Mouse (Mus musculus) intestine, postnatal 0 days (tissue): ENCODE results near the gene Cplx2. TPM values are rescaled to one million over a fixed set of nuclear protein-coding genes. Genes with fewer than 3 reads are reported as not detected.

Experiments
- ATAC-seq: fragments of 200-750 bp; cut with Nextera tagmentation; 2 replicates; pipeline ENCODE4 v1.8.0; 2017; ENCODE audit warnings: mild to moderate bottlenecking, moderate TSS enrichment, moderate library complexity
- H3K27ac ChIP-seq: fragments of 300-500 bp; sonication (generic); 2 replicates; pipeline ENCODE4 v1.5.1; 2014; ENCODE audit warnings: mild to moderate bottlenecking, low read depth, low read length, moderate library complexity
- H3K27me3 ChIP-seq: fragments of 300-500 bp; sonication (generic); replicated peaks from 2 replicates; pipeline ENCODE4 v1.6.1; 2014; ENCODE audit warnings: low read length, mixed read lengths; ENCODE audit not compliant: control insufficient read depth, insufficient read depth
- H3K36me3 ChIP-seq: fragments of 300-500 bp; sonication (generic); 2 replicates; pipeline ENCODE4 v1.6.1; 2014; ENCODE audit warnings: mild to moderate bottlenecking, moderate library complexity; ENCODE audit not compliant: control insufficient read depth, insufficient read depth
- H3K4me1 ChIP-seq: fragments of 300-500 bp; sonication (generic); replicated peaks from 2 replicates; pipeline ENCODE4 v1.6.1; 2014; ENCODE audit warnings: antibody characterized with exemption, low read length, mixed read lengths; ENCODE audit not compliant: control insufficient read depth, insufficient read depth
- H3K4me2 ChIP-seq: fragments of 300-500 bp; sonication (generic); replicated peaks from 2 replicates; pipeline ENCODE4 v1.6.1; 2014; ENCODE audit warnings: low read depth, mild to moderate bottlenecking, moderate library complexity
- H3K4me3 ChIP-seq: fragments of 300-500 bp; sonication (generic); 2 replicates; pipeline ENCODE4 v1.5.1; 2014; ENCODE audit warnings: low read depth, low read length
- H3K9ac ChIP-seq: fragments of 300-500 bp; sonication (generic); 2 replicates; pipeline ENCODE4 v1.6.1; 2014; ENCODE audit warnings: mild to moderate bottlenecking, low read depth, low read length
- H3K9me3 ChIP-seq: fragments of 300-500 bp; sonication (generic); 2 replicates; pipeline ENCODE4 v1.6.1; 2016; ENCODE audit warnings: mixed run types; ENCODE audit not compliant: control insufficient read depth
- CTCF ChIP-seq: sonication (generic); IDR thresholded peaks from 2 replicates; pipeline ENCODE4 v1.5.1; 2016; ENCODE audit warnings: low read depth, mild to moderate bottlenecking, control low read depth, antibody characterized with exemption, moderate library complexity
- WGBS: fragments of 180-500 bp; shearing (Covaris S2); extraction: QIAGEN DNeasy Blood & Tissue Kit; methylation state at CpG from one replicate; pipeline ENCODE4 v1.1.7; 2014; 5-methylcytosine and 5-hydroxymethylcytosine counted together
- polyA plus RNA-seq: library from polyadenylated mRNA; unstranded; fragments of >200 nt; fragmentation: Nextera tagmentation; extraction: Ambion mirVana; gene quantifications from 2 replicates; pipeline ENCODE4 v1.2.1, GENCODE M21; 2015

Cplx2 gene
- polyA plus RNA-seq, 1 experiment from 2014 or later, result 2.2 TPM

DNA sequence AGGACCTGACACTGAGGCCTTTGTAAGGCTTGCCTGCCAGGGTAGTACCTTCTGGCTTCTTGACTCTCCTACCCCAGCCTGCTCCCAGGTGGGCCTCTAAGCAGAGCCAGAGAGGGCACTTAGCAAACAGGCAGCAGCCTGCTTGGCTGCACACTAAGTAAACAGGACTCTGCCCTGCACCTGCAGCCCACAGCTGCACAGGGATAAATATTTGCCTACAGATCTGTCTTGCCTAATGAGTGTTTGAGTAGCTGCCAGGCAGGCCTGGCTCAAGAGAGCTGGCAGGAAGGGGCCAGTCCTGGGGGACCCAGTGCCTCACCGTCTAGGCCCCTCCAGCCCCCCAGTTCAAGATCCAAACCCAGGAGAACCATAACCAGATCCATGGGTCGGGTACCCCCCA lies 54.1 kb downstream of the Cplx2 start:
- Histone ChIP-seq H3K9ac (no peak overlapping the region), H3K9me3 (no peaks in the 10 kb centered on the region), H3K36me3 (no peaks in the 10 kb centered on the region), H3K4me2 (peak overlapping the region; percentile 27), H3K27me3 (no peaks in the 10 kb centered on the region), H3K27ac (peak overlapping the region; percentile 76), H3K4me1 (no peaks in the 10 kb centered on the region), H3K4me3 (no peak overlapping the region)
- TF ChIP-seq CTCF, result no peak
- ATAC-seq, result peak; percentile 98
- WGBS, result 8% methylated on average over 2 of the region's 2 CpGs

DNA sequence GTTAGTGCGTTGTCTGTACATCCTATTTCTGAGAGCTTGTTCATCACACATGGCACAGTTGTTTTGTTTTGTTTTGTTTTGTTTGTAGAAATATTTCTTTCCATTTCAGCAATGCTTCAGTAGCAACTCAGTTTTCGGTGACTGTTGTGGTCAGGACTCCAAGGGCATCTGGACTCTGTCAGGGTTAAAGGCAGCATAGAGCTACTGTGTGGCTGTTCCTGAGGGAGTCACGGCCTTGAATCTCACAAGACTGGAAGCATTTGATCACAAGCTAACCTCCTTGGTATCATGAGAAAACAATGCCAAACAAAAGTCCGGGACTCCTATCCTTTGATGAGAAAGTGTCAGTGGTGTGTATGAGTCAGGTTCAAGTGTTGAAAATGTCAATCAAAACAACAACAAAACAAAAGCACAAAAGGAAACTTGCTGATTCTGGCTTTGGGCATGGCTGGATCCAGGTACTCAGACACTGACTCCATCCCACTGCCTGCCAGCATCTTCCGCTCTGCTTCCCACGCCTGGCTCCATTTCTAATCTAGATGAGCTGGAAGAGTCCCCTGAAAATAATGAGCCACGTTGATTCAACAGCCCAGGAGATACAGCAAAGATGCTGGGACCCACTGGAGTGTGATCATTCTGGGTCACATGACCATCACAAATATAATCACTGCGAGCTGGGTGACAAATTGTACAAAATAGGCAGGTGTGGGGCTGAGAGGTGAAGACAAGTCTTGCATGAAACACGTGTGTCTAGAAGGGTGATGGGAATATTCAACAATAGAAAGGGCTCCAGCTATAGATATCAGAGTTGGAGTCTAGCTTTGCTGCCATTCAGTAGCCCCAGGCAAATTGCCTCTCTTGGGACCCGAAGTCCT lies 55.9 kb downstream of the Cplx2 start:
- no peaks in the 10 kb centered on the region for H3K9me3 ChIP-seq
- WGBS, result 68% methylated on average over 10 of the region's 10 CpGs
- no peak for TF ChIP-seq CTCF
- no peak overlapping the region for H3K4me2 ChIP-seq
- H3K36me3 ChIP-seq, result no peaks in the 10 kb centered on the region
- no peak overlapping the region for H3K27ac ChIP-seq
- no peaks in the 10 kb centered on the region for H3K27me3 ChIP-seq
- H3K4me1 ChIP-seq, result no peaks in the 10 kb centered on the region
- ATAC-seq, result no peak
- no peak overlapping the region for H3K9ac ChIP-seq
- H3K4me3 ChIP-seq, result no peak overlapping the region

DNA sequence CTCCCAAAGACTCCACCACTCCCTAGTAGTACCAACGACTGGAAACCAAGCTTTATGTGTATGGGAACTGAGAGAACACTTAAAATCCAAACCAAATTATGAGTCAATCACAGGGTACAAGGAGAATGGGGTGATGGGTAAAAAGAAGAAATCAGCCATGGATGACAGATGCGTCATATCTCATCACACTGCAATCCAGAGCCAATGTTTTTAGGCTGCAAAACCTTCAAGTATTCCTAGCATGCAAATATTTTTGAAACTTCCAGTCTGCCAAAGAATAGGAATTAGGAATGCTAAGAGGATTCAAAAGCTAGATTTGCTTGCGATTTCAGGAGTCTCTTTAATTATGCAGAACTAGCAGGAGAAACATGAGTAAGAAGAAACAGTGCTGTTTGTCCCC lies 57.6 kb downstream of the Cplx2 start:
- no peak for ATAC-seq
- TF ChIP-seq CTCF, result no peak
- Histone ChIP-seq H3K9me3 (no peaks in the 10 kb centered on the region), H3K4me1 (no peaks in the 10 kb centered on the region), H3K36me3 (no peaks in the 10 kb centered on the region), H3K27me3 (no peaks in the 10 kb centered on the region), H3K9ac (no peak overlapping the region), H3K4me3 (no peak overlapping the region), H3K4me2 (no peak overlapping the region), H3K27ac (no peak overlapping the region)
- WGBS, result 83% methylated on average over 3 of the region's 3 CpGs

DNA sequence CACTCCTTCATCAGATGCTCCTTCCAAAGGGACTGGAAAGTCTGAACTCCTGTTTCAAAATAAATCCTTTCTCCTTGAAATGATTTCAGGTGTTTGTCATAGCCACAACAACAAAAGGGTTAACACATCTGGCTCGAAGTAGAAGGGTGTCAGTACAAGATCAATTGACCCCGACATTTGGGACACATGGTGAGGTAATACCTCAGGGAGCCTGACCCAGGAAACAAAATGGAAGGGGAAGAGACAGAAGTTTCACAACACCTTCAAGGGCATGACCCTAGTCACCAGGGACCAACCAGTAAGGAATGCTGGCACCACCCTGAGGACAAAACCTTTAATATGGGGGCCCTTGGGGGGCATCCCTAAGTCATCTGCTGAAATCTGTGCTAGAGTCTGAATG lies 58.9 kb downstream of the Cplx2 start:
- Histone ChIP-seq H3K36me3 (no peaks in the 10 kb centered on the region), H3K4me1 (no peaks in the 10 kb centered on the region), H3K27ac (no peak overlapping the region), H3K27me3 (no peaks in the 10 kb centered on the region), H3K4me2 (no peak overlapping the region), H3K4me3 (no peak overlapping the region), H3K9ac (no peak overlapping the region), H3K9me3 (no peaks in the 10 kb centered on the region)
- TF ChIP-seq CTCF, result no peak
- no peak for ATAC-seq
- 43% methylated on average over 2 of the region's 2 CpGs for WGBS

DNA sequence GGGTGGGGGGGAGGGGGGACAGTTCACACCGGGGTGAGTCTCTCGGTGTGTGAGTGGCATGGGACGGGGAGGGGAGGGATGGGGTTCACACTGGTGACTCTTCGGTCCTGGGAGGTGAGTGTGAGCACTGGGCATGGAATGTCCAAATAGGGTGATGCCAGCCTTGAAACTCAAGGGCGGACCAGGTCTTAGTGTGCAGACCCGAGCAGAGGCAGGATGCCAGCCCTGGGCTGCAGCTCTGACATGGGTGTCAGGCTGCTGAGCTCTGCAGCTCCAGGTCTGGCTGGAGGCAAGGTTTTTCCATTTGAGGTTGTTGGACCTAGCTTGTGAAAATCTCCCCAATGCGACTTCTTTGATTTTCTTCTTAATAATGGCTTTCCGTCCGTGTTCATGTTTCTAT lies 60.0 kb downstream of the Cplx2 start:
- Histone ChIP-seq H3K4me2 (no peak overlapping the region), H3K27me3 (no peaks in the 10 kb centered on the region), H3K4me3 (no peak overlapping the region), H3K27ac (no peak overlapping the region), H3K9ac (no peak overlapping the region), H3K36me3 (no peaks in the 10 kb centered on the region), H3K9me3 (no peaks in the 10 kb centered on the region), H3K4me1 (no peaks in the 10 kb centered on the region)
- 87% methylated on average over 9 of the region's 9 CpGs for whole genome bisulfite sequencing
- no peak for TF ChIP-seq CTCF
- no peak for ATAC-seq

Other genes with a start within 250 kb of the Cplx2 start
- gene Hrh2, start 179.2 kb upstream of the Cplx2 start, polyA plus RNA-seq, result 0.04 and 0.05 TPM in 2 replicates
- 37.8 and 38.5 TPM in 2 replicates for gene Thoc3, start 97.5 kb downstream of the Cplx2 start, polyA plus RNA-seq
- gene Simc1, start 132.4 kb downstream of the Cplx2 start, polyA plus RNA-seq, result 2.1 and 2.2 TPM in 2 replicates
- gene 4833439L19Rik, start 194.1 kb downstream of the Cplx2 start, polyA plus RNA-seq, result 99.5 and 99.6 TPM in 2 replicates
- gene Arl10, start 203.7 kb downstream of the Cplx2 start, polyA plus RNA-seq, result 9.3 and 11.3 TPM in 2 replicates
- gene Nop16, start 218.7 kb downstream of the Cplx2 start, polyA plus RNA-seq, result 25.3 and 25.7 TPM in 2 replicates
- 289 and 298 TPM in 2 replicates for gene Higd2a, start 218.9 kb downstream of the Cplx2 start, polyA plus RNA-seq
- 154 and 158 TPM in 2 replicates for gene Cltb, start 240.0 kb downstream of the Cplx2 start, polyA plus RNA-seq